Mouse (Mus musculus): ENCODE results near the gene Dcx.

Dcx gene

GRCm38 (mm10) chrX:143932958-143933357 lies at the start of gene Dcx:
Gene Dcx, minus strand, starts transcription at chrX:143933311.
- peak; percentile 28 for DNase-seq (ENCODE audit: low spot score)

DNA sequence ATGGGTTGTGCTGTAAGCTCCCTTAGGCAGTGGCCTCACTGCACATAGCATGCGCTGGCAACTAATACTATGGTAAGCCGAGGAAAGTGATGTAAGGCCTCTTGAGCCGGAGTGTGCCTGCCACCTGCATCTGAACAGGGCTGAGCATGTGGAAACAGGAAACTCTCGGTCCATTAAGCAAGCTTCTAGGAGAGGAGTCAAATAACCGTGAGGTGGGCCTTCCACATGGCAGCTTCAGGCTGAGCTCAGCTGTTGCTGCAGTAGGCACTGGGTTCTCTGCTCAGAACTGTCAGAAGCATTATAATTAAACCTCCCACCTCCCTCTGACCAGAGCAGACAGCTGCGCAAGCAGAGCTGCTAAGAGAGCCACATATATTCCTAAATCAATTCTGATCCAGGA lies 33.1 kb upstream of the Dcx start:
- DNase-seq (ENCODE audit: low spot score) = peak; percentile 3

- DNase-seq (ENCODE audit: low spot score) = no peak
Observed at GRCm38 (mm10) chrX:143933671-143934070, 560 bp upstream of the Dcx start.

DNA sequence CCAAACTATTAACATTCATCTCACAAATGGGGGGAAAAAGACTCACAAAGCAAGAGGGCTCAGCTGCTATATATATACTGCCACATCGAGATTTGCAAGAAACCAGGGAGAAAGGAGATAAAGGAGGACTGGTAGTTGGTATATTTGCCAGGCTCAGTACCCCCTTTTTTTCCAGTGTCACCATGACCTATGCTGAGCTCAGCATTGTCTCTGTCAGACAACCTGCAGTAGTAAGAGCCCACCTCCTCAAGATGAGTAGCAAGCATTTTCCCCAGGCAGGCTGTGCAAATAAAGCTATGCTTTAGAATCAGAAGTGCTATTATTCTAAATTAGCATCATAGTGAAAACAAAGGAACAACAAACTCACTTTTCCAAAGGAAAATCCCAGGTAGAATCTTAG lies 581 bp downstream of the Dcx start:
- no peak for DNase-seq (ENCODE audit: low spot score)

GRCm38 (mm10) chrX:143931400-143932185 lies 1.5 kb downstream of the Dcx start:
- peak; percentile 16 for DNase-seq (ENCODE audit: low spot score)

DNA sequence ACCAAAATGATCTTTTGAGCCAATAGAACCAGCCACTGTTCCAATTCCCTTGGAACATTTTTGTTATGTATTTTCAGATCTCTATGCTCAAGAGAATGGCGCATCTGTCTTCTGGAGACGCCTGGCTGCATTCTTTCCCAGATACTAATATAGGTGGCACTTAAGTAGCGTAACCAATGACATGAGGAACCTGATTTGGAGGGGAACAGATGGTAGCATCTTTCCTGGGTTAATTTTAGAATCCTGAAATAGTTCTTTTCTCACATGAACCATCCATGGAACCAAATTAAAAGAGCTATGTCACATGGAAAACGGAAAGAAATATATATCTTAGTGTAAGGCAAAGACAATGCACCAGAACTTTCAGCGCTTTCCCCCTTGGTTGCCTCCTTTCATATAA lies 11.0 kb downstream of the Dcx start:
- no peak for DNase-seq (ENCODE audit: low spot score)

DNA sequence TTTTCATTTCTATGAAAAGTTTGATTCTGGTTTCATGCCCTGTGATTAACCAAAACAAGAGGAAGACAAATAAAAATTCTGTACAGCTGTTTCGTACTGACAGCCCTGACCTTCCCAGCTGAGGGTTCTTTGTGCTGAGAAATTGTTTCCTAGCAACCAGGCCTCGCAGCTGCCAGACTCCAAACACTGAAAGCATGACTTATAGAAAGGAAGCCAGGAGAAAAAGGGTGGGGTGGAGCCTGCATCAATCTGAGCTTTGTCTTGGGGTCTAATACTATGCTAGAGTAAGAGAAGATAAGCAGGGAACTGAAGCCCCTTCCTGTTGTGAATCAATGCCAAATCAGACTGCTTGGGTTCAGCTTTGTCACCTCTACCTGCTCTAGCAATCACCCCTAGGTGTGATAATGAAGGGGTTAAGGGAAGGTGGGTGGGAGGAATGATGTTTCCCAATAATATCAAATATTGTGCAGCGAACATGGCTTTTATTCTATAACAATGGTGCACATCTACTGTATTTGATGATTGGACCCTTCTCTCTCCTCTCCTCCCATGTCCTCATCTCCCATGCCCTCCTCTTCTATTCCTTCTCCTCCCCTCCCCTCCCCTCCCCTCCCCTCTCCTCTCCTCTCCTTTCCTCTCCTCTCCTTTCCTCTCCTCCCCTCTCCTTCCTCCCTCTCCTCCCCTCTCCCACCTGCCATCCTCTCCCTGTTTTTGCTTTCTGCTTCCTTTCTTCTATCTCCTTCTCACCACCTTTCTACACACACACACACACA lies 26.2 kb downstream of the Dcx start:
- DNase-seq (ENCODE audit: low spot score) = peak; percentile 74

DNA sequence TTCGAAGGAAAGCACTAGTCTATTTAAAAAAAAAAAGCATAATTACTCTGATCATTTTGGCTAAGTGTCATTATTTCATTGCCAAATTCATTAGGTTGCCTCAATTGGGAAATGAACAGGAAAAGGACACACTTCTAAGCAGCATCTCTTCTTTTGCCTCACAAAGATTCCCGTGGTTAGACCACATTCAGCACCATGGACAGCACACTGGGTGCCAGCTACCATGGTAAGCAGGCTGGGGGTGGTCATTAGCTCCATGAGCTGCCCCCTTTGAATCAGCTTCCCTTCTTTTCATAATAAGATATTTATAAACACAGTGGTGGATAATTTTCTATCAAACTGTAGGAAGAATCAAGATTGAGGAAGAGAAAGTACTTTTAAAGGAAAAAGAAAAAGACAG lies 28.4 kb downstream of the Dcx start:
- DNase-seq (ENCODE audit: low spot score) = peak; percentile 69

DNA sequence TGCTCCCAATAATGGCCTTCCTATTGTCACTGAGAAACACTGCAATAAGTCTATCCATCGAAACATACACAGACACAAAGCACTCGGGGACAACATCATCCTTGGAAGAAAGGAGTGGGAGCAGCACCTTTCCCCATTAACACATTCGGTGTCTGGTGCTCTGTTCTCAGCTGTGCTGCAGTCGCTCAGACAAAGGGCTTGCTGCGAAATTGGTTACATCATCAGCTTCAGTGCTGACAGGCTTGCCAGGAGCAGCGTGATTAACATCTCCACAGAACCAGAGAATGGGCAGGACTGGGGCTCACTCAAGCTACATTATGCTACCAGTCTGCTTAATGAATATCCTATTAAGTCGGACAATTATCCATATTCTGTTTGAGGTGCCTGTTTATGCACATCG lies 30.8 kb downstream of the Dcx start:
- peak; percentile 25 for DNase-seq (ENCODE audit: low spot score)

DNA sequence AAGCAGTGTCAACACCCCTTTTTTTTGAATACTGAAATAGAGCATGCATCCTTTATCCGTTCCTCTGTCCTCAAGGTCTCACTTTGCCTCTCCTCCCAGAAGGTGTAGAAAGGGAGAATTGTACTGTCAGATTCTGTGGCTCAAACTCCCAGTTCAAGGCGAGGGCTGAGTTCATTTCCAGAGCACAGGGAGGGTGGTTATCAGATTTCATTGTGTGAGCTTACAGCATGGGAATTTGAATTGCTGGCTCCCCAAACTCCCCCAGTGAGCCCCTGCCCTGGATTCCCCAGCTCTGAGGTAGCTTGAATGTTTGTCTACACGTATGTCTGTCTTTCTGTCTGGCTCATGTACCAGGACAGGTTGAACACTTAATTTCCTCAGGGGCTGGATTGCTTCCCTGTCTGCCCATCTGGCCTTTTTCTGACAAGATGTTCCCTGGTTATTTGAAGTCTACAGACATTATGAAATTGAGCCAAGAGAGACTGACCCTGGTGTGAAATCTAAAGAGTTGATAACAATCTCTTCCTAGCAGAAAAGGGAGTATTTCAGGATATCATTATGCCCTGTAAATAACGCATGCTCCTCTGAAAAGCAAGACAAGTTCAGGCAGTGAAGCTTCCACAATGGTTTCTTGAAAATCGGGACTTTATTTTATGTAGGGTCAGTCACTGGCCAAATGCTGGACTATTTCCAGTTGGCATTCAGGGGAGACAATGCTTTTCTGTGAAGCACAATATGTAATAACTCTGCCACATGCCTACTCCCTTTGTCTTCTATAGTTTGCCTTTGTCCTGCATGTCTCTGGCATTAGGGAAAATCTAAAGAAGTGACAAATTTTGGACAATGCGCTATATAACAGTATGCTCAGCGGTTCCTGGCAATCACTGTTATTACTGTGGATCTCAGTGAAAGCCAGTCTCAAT lies 35.5 kb downstream of the Dcx start:
- DNase-seq (ENCODE audit: low spot score) = no peak

- DNase-seq (ENCODE audit: low spot score) = no peak
Observed at GRCm38 (mm10) chrX:143896936-143897335, 36.2 kb downstream of the Dcx start.

GRCm38 (mm10) chrX:143893180-143893579 lies 39.9 kb downstream of the Dcx start:
- no peak for DNase-seq (ENCODE audit: low spot score)

- DNase-seq (ENCODE audit: low spot score) = no peak
Observed at GRCm38 (mm10) chrX:143885765-143886164, 47.3 kb downstream of the Dcx start.

DNA sequence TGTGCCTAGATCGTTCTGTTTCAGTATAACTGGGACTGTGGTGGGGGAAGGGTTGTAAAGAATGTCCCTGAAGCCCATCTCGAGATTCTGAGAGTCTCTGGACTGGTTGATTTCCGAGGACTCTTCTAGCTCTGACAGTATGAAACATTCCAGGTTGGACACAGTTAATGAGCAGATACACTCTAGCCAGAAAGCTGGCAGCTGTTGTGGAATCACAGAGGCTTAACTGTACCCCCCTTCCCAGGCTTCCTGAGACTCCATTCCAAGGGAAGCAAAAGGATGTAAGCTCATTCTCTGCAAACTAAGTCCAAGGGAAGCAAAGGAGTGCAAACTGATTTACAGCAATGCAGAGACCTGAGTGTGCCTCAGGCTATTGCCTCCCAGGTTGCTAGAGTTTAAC lies 48.2 kb downstream of the Dcx start:
- no peak for DNase-seq (ENCODE audit: low spot score)

DNA sequence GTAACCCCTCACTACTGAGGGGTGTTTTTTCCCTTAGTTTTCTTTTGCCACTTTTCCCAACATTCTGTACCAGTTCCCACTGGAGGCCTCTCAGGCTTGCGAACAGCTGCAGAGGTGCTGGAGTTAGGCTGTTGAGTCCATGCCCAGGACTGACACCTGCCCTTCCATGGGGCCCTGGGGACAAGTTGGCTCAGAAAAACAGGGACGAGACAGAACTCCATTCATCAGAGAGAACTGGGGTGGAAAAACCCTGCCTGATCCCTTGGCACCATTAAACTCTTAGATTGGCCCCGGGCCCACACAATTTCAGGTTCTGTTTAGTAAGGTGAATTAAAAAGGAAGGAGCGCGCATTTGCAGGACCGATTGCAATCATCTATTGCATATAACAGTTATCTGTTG lies 48.8 kb downstream of the Dcx start:
- DNase-seq (ENCODE audit: low spot score) = no peak

DNA sequence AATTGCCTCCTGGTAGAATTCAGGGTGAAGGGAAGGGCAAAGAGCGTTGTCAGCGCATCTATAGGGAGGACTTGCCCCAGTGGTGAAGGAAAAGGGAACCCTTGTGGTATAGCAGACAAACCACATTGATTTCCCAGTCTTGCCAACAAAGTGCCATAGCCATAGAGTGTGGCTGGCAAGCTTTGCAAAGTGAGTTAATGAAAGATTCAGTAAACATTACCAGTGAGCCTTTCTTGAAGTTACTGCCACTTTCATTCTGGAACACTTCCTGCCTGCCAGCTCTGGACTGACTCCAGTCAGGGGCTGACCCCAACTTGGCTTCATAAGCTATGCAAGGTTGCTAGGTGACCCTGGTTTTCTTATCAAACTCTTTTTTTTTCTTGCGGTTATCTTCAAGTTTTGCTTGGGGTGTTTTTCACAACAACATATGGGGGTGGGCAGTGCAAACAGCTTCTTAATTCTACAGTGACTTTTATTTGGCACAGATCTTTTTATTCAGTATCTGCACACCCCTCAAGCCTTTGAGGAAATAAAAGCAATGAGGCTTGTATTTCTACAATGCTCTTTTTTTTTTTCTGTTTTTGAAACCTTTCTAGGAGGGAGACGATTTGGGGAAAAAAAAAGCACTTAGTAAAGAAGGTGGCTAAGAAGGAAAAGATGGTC lies 51.2 kb downstream of the Dcx start:
- DNase-seq (ENCODE audit: low spot score) = no peak

DNA sequence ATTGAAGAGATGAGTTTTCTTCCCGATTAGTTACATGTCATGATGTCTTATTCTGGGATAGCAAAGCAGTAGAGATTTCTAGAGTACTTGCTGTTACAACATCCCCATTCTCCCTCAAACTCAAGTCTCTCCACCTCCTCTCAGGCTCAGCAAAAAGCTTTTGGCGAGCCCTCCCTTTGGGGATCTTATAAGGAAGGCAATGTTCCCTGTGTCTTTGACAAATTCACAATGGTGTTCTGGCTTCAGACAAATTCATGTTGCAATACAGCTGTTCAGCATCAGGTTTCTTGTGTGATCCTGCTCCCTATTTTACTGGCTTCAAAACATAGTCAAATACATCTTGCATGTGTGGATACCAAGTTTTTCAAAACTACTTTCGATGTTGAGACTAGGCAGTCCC lies 53.5 kb downstream of the Dcx start:
- DNase-seq (ENCODE audit: low spot score) = no peak

- no peak for DNase-seq (ENCODE audit: low spot score)
Observed at GRCm38 (mm10) chrX:143867129-143867664, 65.9 kb downstream of the Dcx start.

DNA sequence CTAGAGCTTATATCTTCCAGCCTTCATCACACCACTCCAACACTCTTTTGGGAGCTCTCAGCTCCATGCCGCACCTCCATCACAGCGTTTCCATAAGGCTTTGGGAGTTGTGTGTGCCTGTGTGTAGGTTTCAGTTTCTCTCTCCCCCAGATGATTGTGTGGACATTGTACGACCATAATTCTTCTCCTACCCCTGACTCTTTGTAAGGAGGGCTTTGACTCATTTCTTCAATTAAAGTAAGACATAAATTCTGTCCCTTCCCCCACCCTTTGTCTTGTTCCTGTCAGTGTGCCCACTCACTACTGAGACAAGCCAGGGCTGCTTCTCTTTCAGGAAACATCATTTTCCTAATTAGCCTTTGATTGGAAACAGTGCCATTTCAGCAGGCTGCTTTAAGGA lies 81.8 kb downstream of the Dcx start:
- DNase-seq (ENCODE audit: low spot score) = peak; percentile 28

GRCm38 (mm10) chrX:143849969-143850368 lies 83.1 kb downstream of the Dcx start:
- DNase-seq (ENCODE audit: low spot score) = no peak

GRCm38 (mm10) chrX:143846637-143847036 lies 86.5 kb downstream of the Dcx start:
- DNase-seq (ENCODE audit: low spot score) = no peak

GRCm38 (mm10) chrX:143827212-143827611 lies 105.9 kb downstream of the Dcx start, which contains the start of gene Capn6:
Gene Capn6, minus strand, starts transcription at chrX:143827414.
- peak; percentile 65 for DNase-seq (ENCODE audit: low spot score)

Data from embryo, embryonic 10.5 days (tissue).